ENCODE assay signal across 9 mouse cellular contexts in the genomic region with DNA sequence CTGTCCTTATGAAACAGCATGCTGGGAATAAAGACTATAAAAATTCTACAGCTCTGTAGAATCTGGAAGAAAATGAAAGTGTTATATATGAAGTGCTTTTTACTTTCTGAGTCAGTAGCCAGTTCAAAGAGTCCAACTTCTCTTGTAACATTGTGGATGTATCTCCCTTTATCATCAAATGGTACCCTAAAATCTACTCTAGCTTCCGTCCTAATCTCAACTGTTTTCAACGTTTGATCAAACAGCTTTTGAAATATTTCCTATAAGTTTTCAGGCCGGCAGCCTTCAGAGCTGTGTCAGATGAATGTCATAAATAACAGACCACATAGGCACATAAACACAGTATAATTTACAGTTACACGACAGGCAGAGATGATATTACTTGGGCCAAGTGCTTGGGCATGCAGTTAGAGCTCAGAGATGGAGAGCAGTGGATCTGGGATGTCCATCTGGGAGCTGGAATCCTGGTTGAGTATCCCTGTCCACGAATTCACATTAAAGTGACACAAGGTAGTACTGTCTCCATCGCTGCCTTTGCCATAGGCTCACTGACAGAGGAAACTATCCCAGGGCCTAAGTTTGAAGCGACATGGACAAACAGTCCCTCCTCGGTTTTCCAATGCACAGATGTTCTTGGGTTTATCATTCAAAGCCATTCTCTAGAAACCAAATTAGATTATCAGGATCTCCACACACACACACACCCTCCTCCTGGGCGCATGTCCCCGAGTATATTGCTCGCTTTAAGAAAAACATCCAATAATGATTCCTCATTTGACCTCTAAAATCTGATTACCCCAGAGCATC. TPM values are rescaled to one million over a fixed set of nuclear protein-coding genes. Genes with fewer than 3 reads are reported as not detected.
DNase-seq lines count a peak whose midpoint lies in the region; ATAC-seq lines count a peak whose summit lies in the region.
"Had no signal": no experiment of that assay in that cellular context is flagged by ENCODE, and none has a peak within 500 bp of the region (broad histone marks: within the 10 kb centered on the region; RNA-seq: fewer than 3 reads in every experiment).

No protein-coding gene starts in this region.

- no peaks in the 10 kb centered on the region for H3K36me3 ChIP-seq in kidney, embryonic 16.5 days (ENCODE audit: insufficient read depth, low read length)
- no peaks in the 10 kb centered on the region for H3K36me3 ChIP-seq in embryonic facial prominence, embryonic 13.5 days
- no peaks in the 10 kb centered on the region for H3K36me3 ChIP-seq in hindbrain, embryonic 16.5 days (ENCODE audit: control insufficient read depth, insufficient read depth, low read length)
- H3K36me3 ChIP-seq in midbrain, embryonic 15.5 days (replicated peaks): no peaks in the 10 kb centered on the region
- H3K36me3 ChIP-seq: G1E had no signal

- peak overlapping the region; percentile 32; the same call in 1 of the 2 replicates for H3K9ac ChIP-seq in kidney, embryonic 16.5 days (replicated peaks; ENCODE audit: low read length)
- H3K9ac ChIP-seq in embryonic facial prominence, embryonic 13.5 days: no peak overlapping the region
- peak overlapping the region; percentile 83 for H3K9ac ChIP-seq in hindbrain, embryonic 16.5 days (ENCODE audit: low read depth, low read length)
- H3K9ac ChIP-seq in midbrain, embryonic 15.5 days: peak overlapping the region; percentile 100

- WGBS in kidney, embryonic 16.5 days: 64% methylated on average over 11 of the region's 11 CpGs
- 69% methylated on average over 11 of the region's 11 CpGs for WGBS in embryonic facial prominence, embryonic 13.5 days
- 49% methylated on average over 11 of the region's 11 CpGs for WGBS in hindbrain, embryonic 16.5 days
- WGBS in midbrain, embryonic 15.5 days: 59% methylated on average over 11 of the region's 11 CpGs

- no peak for ATAC-seq in kidney, embryonic 16.5 days (ENCODE audit: low FRiP score, low TSS enrichment)
- ATAC-seq in embryonic facial prominence, embryonic 13.5 days (ENCODE audit: insufficient number of reproducible peaks, insufficient read depth, low FRiP score, low TSS enrichment, low read depth): no peak
- ATAC-seq in hindbrain, embryonic 16.5 days: no peak
- no peak for ATAC-seq in midbrain, embryonic 15.5 days (replicated peaks)

- no peak for DNase-seq in kidney, adult 18-20 months
- DNase-seq in left cerebral cortex, adult 11 months (ENCODE audit: low spot score): no peak
- DNase-seq in thymus, adult 18-20 months: no peak
- no peak for DNase-seq in left cerebral cortex, adult 8-10 months (ENCODE audit: low spot score in 2 of 2)

- peak overlapping the region; percentile 11; the same call in 1 of the 2 replicates for H3K27ac ChIP-seq in kidney, embryonic 16.5 days (ENCODE audit: low read length)
- H3K27ac ChIP-seq in embryonic facial prominence, embryonic 13.5 days: no peak overlapping the region
- peak overlapping the region; percentile 100 for H3K27ac ChIP-seq in hindbrain, embryonic 16.5 days (ENCODE audit: low read depth, low read length)
- peak overlapping the region; percentile 100 for H3K27ac ChIP-seq in midbrain, embryonic 15.5 days

- no peaks in the 10 kb centered on the region for H3K27me3 ChIP-seq in kidney, embryonic 16.5 days (ENCODE audit: insufficient read depth, low read length)
- H3K27me3 ChIP-seq in embryonic facial prominence, embryonic 13.5 days: no peaks in the 10 kb centered on the region
- H3K27me3 ChIP-seq in hindbrain, embryonic 16.5 days (replicated peaks; ENCODE audit: control insufficient read depth, insufficient read depth, low read length): no peaks in the 10 kb centered on the region
- no peaks in the 10 kb centered on the region for H3K27me3 ChIP-seq in midbrain, embryonic 15.5 days (replicated peaks)

- peak overlapping the region; percentile 83 for H3K4me2 ChIP-seq in kidney, embryonic 16.5 days (replicated peaks; ENCODE audit: low read depth, low read length)
- peak overlapping the region; percentile 74; the same call in 1 of the 2 replicates for H3K4me2 ChIP-seq in embryonic facial prominence, embryonic 13.5 days
- H3K4me2 ChIP-seq in hindbrain, embryonic 16.5 days (ENCODE audit: low read length): peak overlapping the region; percentile 77
- H3K4me2 ChIP-seq in midbrain, embryonic 15.5 days: peak overlapping the region; percentile 76

- H3K4me3 ChIP-seq in kidney, embryonic 16.5 days (ENCODE audit: low read length): peak overlapping the region; percentile 2
- 0 out of 2 replicates have a peak overlapping the region, but pooled peaks have one; percentile 4 for H3K4me3 ChIP-seq in embryonic facial prominence, embryonic 13.5 days
- peak overlapping the region; percentile 71 for H3K4me3 ChIP-seq in hindbrain, embryonic 16.5 days (ENCODE audit: low read length)
- peak overlapping the region; percentile 86 for H3K4me3 ChIP-seq in midbrain, embryonic 15.5 days

- no peaks in the 10 kb centered on the region for H3K9me3 ChIP-seq in kidney, embryonic 16.5 days (ENCODE audit: low read length)
- H3K9me3 ChIP-seq in embryonic facial prominence, embryonic 13.5 days: no peaks in the 10 kb centered on the region
- no peaks in the 10 kb centered on the region for H3K9me3 ChIP-seq in hindbrain, embryonic 16.5 days (ENCODE audit: control insufficient read depth, low read length)
- no peaks in the 10 kb centered on the region for H3K9me3 ChIP-seq in midbrain, embryonic 15.5 days
- H3K9me3 ChIP-seq: G1E had no signal

- H3K4me1 ChIP-seq in kidney, embryonic 16.5 days (ENCODE audit: insufficient read depth, low read length): peaks cover 28% of the 10 kb centered on the region
- peaks cover 25% of the 10 kb centered on the region for H3K4me1 ChIP-seq in embryonic facial prominence, embryonic 13.5 days
- peaks cover 42% of the 10 kb centered on the region for H3K4me1 ChIP-seq in hindbrain, embryonic 16.5 days (ENCODE audit: control insufficient read depth, insufficient read depth, low read depth, low read length)
- H3K4me1 ChIP-seq in midbrain, embryonic 15.5 days: peaks cover 58% of the 10 kb centered on the region

RNA-seq across cellular contexts. Expression of a gene that starts 4.4 kb away (rescaled TPM):
- 23.6 and 26.8 TPM in 2 replicates for polyA plus RNA-seq in kidney, embryonic 16.5 days (2015; fragmentation: Nextera tagmentation; extraction: Ambion mirVana)
- polyA plus RNA-seq in embryonic facial prominence, embryonic 13.5 days (2015; fragmentation: Nextera tagmentation; extraction: Ambion mirVana): 19.5 and 23.5 TPM in 2 replicates
- polyA plus RNA-seq in hindbrain, embryonic 16.5 days (2015; fragmentation: Nextera tagmentation; extraction: Ambion mirVana): 118 and 127 TPM in 2 replicates
- 117 and 118 TPM in 2 replicates for polyA plus RNA-seq in midbrain, embryonic 15.5 days (2015; fragmentation: Nextera tagmentation; extraction: Ambion mirVana)
- 10 to 100 TPM; 38.9 to 48.5 (median 42.0) TPM for total RNA-seq in left cerebral cortex, adult 8-10 months (2022)
- polyA plus RNA-seq: G1E had no signal

Comparison
In these comparisons a context has a peak if more than half of its experiments do, and no peak if none do; other contexts are left out.
1. H3K4me3 ChIP-seq: peak in every context shown above with its lines; median percentile 86 in midbrain, embryonic 15.5 days; 71 in hindbrain, embryonic 16.5 days; 4 in embryonic facial prominence, embryonic 13.5 days; 2 in kidney, embryonic 16.5 days.